Mouse (Mus musculus) c-Kit-positive CD71-positive TER-119-negative erythroid progenitor cells, embryonic 14.5 days (primary cell): ENCODE data around the gene Adam34.
"Not testable (repeated sequence)": the region's sequence is repeated elsewhere in the genome, so short reads cannot be mapped to it uniquely, and the experiment has no call there.

Source experiments
- DNase-seq: peaks from one replicate; pipeline ENCODE4 v3.0.0-alpha.2; 2013; ENCODE audit warnings: low read depth

The Adam34 gene

GRCm38 (mm10) chr8:43709949-43710348, at the start of gene Adam34:
Gene Adam34, minus strand, starts transcription at chr8:43710049.
- no peak for DNase-seq

- no peak for DNase-seq
Measured at GRCm38 (mm10) chr8:43627176-43627575, 82.7 kb downstream of the Adam34 start, which contains the start of gene Gm5346. Gene Gm5346, minus strand, starts transcription at chr8:43627276.

- DNase-seq, result no peak
Measured at GRCm38 (mm10) chr8:43616046-43616445, 93.8 kb downstream of the Adam34 start.

- not testable (repeated sequence) for DNase-seq
Measured at GRCm38 (mm10) chr8:43603657-43604056, 106.2 kb downstream of the Adam34 start.

- DNase-seq, result not testable (repeated sequence)
Measured at GRCm38 (mm10) chr8:43603166-43603565, 106.7 kb downstream of the Adam34 start.
